Comparison of ENCODE assay signal across 8 mouse cellular contexts in genomic region chr4:145194559-145195162, GRCm38 (mm10). TPM values are rescaled to one million over a fixed set of nuclear protein-coding genes. Genes with fewer than 3 reads are reported as not detected.
DNase-seq lines count a peak whose midpoint lies in the region.

Gene Vps13d, minus strand, starts transcription at chr4:145195005.

- peaks cover 31% of the 10 kb centered on the region for H3K36me3 ChIP-seq in megakaryocyte, embryonic 14.5 days (replicated peaks; ENCODE audit: low read length)

- H3K9me3 ChIP-seq in megakaryocyte, embryonic 14.5 days, result no peaks in the 10 kb centered on the region

- DNase-seq in adrenal gland, adult (ENCODE audit: inconsistent age in 2 of 2, low spot score in 1 of 2), result peak; percentile 91 to 96
- DNase-seq in embryo, embryonic 10 days (ENCODE audit: low spot score), result peak; percentile 98
- peak; percentile 91 for DNase-seq in gastrocnemius, postnatal 14 days
- peak; percentile 95 for DNase-seq in induced T-regulatory cell, adult 2 months (ENCODE audit: low read depth)
- DNase-seq in left cerebral cortex, adult 8-10 months (ENCODE audit: low spot score in 2 of 2), result peak; percentile 78 to 80
- peak; percentile 89 to 90 for DNase-seq in right cerebral cortex, adult 2 months (ENCODE audit: low spot score in 2 of 2)
- peak; percentile 81 for DNase-seq in urinary bladder, postnatal 10 days (ENCODE audit: low spot score)

- H3K4me1 ChIP-seq in megakaryocyte, embryonic 14.5 days, result peaks cover 74% of the 10 kb centered on the region

- H3K27me3 ChIP-seq in megakaryocyte, embryonic 14.5 days (replicated peaks), result no peaks in the 10 kb centered on the region

- peak within 1 kb of the TSS; percentile 99 for H3K4me3 ChIP-seq in megakaryocyte, embryonic 14.5 days (replicated peaks)

- intact Hi-C loops in gastrocnemius, postnatal 14 days (cut with DNase I; ENCODE audit: low total_unique reads), result no loop called here

RNA-seq across cellular contexts. Expression of gene Vps13d, which starts in this region (rescaled TPM):
- total RNA-seq in gastrocnemius, postnatal 14 days (2021), result 10 to 100 TPM; 22.7 to 25.9 TPM
- total RNA-seq in left cerebral cortex, adult 8-10 months (2022), result 10 to 100 TPM; 57.5 to 69.7 (median 65.1) TPM
- 1.7 and 20.6 TPM in 2 replicates for polyA plus RNA-seq in megakaryocyte, embryonic 14.5 days (2012; ENCODE audit: insufficient read depth, low replicate concordance)

Comparison
In these comparisons a context has a peak if more than half of its experiments do, and no peak if none do; other contexts are left out.
1. Peak in every context shown above with its lines: DNase-seq and H3K4me3 ChIP-seq.